Mouse (Mus musculus) brain, embryonic 18.5 days (tissue): Measurements from ENCODE around the gene Sumo3.

Source experiments
- DNase-seq: peaks from one replicate; pipeline ENCODE4 v3.0.0-alpha.2; 2012; ENCODE audit warnings: low read depth, low spot score

Sumo3 gene

DNA sequence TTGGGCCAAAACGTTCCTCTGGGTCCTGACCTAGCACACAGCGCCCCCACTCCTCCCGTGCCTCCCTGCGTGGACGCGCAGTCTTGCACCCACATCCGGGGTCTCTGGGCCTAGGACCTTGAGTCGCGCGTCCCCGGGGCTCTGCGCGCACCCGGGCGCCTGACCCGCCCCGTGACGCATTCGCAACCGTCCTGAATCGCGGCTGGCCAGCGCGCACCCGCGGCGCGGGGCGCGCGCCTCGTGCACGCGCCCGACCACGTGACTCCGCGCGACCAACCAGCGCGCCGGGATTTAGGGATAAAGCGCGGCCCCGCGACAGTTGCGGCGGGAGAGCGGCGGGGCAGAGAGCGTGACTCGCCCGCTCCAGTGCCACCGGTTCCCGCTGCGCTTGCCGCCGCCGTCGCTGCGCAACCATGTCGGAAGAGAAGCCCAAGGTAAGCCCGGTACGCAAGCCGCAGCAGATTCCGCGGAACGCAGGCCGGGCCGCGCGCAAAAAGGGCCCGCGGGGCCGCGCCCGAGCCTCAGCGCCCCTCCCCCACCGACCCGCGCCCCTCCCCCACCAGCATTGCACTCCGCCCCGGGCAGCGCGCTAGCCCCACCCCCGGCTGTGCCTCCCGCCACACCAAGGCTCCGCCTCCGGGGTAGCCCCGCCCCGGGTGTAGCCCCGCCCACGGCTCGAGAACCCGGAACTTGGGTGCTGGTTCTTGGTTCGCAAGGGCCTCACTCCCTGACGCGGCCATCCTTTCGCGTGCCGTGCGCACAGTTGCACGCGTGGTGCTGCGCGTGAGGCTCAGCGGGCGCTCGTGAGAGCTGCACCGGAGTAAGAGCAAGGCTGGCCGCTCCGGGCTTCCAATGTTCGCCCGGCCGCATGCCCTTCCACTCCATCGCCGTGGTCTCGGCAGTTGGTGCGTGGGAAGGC, at the start of gene Sumo3, which contains the start of gene Gm49325:
Gene Sumo3, plus strand, starts transcription at position 190 of the 919 bp plus-strand sequence.
Gene Gm49325, plus strand, starts transcription at position 290 of the 919 bp plus-strand sequence.
- DNase-seq = no peak

DNA sequence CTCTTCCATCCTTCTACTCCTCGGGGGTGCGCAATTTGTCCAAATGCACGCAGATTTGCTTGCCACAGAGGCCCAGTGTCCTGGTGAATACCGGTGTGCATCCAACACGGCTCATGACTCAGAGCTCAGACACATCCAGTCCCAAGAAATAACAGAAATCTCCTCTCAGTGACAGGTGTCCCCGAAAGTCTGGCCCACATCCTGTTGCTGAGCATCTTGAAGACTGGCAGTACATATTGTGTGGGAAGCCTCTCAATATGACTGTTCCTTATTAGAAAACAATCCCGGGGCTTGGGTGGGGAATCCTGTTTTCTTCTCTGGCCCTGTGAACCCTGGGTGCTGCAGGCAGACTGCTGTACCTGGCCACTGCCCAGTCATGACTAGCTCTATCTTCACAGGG, 49.3 kb upstream of the Sumo3 start:
- no peak for DNase-seq

DNA sequence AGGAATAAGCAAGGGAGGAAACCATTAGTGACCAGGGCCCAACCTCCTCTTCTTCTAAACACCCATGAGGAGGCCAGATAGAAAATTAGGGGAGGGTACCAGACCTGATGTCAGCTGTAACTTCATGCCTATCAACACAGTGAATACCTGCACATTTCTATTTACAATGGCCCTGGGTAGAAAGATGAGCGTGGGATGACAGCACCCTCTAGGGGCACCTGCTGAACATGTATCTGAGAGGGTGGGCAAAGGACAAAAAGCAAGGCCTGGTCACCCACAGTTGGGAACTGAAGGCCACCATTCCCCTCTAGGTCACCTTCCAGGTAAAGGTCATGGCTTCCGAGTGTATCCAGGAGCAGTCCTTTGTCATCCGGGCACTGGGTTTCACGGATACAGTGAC, 48.3 kb upstream of the Sumo3 start:
- DNase-seq = no peak

DNA sequence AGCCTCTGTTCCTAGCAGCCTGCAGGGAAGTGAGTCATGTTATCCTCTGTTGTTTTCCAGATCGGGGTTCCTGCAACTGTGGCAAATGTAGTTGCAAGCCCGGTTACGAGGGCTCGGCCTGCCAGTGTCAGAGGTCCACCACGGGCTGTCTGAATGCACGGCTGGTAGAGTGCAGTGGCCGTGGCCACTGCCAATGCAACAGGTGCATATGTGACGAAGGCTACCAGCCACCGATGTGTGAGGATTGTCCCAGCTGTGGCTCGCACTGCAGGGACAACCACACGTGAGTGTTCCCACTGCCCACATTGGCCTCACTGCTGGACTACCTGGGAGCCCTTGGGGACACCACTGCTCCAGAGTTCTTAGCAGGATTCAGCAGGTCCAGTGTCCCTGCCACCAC, 45.8 kb upstream of the Sumo3 start:
- no peak for DNase-seq

DNA sequence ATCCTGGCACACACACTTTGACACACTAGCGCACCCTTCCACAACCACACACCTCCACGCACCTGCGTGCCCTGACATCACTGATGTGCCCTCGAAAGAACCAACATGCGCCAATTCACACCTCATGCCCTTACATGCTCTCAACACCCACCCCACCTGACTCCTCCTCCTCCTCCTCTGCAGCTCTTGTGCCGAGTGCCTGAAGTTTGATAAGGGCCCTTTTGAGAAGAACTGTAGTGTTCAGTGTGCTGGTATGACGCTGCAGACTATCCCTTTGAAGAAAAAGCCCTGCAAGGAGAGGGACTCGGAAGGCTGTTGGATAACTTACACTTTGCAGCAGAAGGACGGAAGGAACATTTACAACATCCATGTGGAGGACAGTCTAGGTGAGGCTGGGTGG, 45.1 kb upstream of the Sumo3 start:
- no peak for DNase-seq

DNA sequence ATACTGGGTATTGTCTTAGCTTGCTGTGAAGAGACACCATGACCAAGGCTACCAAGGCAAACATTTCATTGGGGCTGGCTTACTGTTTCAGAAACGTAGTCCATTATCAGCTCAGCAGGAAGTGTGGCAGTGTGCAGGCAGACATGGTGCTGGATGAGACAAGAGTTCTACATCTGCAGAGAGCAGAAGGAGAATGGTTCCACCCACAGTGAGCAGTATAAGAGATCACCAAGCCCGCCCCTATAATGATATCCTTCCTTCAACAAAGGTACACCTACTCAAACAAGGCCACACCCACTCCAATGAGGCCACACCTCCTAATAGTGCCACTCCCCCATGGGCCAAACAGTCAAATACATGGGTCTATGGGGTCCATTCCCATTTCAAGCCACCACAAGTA, 44.4 kb upstream of the Sumo3 start:
- DNase-seq = no peak

DNA sequence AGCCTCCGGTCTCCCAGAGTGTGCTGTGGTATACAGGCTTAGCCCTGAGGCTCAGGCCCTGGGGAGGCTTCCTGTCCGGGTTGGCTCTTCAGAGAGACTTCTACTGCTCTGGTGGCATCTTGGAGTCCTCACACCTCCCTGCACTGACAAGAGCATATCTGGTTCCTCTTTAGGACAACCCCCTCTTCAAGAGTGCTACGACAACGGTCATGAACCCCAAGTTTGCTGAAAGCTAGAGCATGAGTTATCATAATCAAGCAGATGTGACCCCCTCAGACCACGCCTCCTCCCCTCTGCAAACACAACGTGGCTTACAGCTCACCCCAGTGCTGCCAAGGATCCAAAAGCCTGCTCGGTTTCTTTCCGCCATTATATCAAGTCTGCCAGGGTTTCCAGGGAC, 40.9 kb upstream of the Sumo3 start:
- no peak for DNase-seq

DNA sequence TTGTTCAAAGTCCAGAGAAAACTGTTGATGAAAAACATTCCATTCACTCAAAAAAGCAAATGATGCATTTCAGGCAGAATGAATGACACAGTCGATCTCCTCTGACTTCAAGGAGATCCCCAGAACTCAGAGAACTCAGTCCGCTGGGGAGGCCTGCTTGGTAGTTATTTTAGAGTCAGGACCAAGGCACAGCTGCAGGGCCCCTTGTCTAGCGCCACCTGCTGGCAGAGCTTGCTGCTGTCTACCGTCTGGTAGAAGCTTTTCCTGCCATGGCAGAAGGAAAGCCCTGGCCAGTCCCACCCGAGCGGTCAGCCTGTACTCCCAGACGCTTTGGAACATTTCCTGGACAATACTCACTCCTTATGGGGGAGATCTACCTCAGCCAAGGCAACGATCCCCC, 39.2 kb upstream of the Sumo3 start:
- DNase-seq = no peak

DNA sequence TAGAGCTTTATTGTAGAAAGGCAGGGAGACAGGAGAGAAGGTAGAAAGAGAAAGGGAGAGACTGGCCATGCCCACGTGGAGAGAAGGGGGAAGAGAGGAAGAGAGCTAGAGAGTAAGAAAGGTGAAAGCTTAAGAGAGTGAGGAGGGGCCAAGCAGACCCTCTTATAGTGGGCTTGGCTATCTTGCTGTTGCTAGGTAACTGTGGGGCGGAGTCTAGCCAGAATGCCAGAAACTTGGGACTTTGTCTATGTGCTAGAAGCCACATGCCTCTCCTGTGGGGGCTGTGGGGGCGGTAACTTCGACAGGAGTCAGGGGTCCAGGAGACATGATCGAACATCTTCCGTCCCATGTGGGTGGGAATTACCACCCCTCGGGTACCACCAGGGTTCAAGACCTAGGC, 36.4 kb upstream of the Sumo3 start:
- DNase-seq = no peak

DNA sequence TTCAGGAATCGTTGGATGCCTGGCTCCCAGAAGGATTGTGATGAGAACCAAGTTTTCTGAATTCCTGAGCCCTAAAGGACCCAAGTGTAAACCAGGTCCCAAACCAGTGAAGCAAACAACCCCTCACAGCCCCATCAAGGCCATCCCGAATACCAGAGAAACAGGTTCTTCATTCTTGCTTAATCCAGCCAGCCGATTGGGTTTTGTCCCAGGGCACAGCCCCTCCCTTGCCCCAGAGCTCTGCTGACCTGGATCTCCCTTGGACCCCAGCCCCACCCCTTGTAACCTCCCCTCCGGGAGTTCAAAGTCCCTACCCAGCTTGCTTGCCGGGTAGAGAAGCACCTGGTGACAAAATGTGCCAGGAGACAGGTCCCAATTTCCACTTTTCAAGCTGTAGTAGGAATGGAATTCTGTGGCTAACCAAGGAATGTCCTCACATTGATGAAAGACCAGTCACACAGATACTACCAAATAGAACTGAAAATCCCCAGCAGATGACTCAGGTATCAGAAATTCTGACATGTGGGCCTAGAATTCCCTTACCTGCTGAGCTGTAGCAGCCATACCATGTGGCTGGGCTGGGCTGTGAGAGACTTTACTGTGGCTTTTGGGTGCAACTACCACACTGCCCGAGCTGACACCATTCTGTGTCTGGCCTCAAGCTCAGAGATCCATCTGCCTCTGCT, 35.8 kb upstream of the Sumo3 start:
- no peak for DNase-seq

DNA sequence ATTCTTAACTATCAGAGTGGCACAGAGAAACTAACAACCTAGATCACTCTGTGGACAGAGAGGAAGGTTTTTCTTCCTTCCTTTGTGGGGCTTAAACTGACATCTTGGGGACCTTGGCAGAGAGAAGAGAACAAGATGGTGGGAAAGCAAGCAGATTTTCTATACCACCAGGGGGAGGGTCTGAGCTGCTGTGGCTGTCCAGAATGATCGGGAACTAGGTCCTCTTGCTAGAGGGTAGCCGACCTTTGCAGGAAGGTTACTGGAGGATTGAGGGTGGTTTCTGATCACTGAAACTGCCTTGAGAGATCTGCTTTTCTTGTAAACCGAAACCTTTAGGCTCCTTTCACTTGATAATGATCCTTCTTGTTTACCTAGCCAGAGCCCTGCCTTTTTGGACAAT, 33.7 kb upstream of the Sumo3 start:
- DNase-seq = no peak

DNA sequence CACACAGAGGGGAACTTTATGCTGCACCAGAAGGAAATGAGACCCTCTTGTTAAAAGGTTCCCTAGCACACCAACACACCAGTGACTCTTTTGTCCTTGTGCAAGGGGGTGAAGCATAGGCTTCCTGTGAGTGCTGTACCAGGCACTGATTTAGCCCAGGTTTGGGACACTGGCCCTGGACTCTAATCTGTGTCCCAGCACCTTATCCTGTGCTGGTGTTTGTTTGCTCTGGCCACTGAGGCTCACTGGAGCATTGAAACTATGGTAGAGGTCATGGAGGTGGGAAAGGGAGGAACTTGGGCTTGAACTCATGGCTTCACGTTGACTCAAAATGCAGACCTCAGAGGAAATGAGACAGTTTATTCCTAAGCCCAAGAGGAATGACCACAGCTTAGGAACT, 32.7 kb upstream of the Sumo3 start:
- DNase-seq = no peak

DNA sequence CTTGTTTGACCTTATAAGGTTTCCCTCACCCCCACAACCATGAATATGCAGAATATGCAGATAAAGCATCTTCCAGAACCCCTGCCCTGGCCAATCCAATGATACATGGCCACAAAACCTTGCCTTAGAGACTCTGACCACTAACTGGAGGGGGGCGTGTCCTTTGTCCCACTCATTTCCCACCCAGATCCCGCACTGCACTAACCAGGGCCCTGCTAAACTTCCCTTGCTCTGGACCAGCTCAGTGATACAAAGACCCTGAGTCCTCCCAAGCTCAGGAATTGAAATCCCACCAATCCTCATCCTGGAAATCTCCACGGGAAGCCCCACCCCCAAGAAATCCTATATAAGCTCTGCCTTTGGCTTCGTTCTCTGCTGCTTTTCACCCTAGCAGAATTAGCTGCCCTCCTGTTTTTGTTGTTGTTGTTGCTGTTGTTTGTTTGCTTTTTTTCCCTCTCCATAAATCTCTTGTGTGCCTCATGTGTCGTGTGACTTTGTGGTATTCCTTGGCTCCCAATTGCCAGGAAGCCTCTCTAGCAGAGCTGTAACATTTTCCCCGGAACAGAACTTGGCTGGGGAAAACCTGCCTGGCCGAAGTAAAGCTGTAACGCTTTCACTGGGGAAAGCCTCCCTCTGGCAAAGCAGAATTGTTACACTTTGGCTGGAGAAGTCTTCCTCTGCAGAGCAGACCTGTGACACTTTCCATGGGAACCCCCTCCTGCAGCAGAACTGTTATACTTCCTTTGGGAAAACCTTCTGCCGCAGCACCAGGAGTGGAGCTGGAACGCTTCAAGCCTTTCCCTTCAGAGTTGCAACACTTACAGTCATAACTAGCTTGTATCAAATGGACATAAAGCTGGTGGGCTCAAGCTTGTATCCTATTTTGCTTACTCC, 25.6 kb upstream of the Sumo3 start:
- no peak for DNase-seq

DNA sequence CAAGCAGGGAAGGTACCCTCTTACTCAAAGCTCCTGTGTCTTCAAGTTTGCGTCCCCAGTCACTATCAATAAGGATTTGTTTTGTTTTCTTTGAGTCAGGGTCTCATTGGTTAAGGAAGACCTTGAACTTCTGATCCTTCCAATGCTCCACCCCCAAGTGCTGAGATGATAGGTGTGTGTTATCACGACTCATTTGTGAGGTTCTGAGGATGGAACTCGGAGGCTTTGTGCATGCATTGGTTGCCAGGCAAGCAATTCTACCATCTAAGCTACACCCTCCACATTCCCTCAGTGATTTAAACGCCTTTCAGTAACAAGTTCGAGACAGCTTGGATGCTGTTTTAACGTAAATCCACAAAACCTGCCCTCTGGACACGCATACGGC, 24.9 kb upstream of the Sumo3 start:
- no peak for DNase-seq

DNA sequence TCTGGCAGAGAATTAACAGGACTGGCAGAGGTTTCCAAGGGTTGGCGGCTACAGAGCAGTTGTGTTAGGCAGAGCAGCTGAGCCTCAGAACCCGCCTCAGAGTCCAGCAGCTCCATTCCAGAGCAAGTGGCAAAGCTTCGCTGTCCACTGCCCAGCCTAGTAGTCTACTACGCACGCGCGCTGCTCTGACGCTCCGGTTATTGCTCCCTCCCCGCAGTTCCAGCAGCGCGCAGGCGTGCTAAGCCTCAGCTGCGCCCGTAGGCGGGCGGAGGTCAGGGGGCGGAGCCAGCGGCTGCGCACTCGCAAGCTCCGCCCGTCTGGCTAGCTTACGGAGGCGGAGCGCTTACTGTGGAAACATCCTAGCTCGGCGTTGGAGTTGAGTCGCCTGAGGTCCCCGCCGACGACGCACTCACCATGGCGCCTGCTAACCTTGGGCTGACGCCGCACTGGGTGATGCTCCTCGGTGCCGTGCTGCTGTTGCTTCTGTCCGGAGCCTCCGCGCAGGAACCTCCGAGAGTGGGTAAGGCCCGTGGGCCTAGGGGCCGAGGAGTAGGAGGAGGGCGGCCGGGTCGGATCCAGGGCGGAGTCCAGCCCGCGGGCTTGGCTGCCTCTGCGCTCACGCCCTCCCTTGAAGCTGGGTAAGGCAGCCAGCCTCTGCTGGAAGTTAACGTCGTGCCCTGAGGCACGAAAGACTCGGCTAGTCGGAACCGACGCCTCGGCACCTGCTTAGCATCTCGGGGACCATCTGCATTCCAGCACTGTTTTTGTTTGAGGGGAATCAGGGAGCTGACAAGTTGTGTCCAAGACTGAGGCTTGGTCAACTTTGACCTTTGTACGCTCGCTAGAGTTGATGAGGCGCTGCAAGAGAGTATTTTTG, 24.3 kb upstream of the Sumo3 start, which contains the start of gene Pttg1ip:
Gene Pttg1ip, plus strand, starts transcription at position 313 of the 877 bp plus-strand sequence.
- DNase-seq = peak; percentile 94

DNA sequence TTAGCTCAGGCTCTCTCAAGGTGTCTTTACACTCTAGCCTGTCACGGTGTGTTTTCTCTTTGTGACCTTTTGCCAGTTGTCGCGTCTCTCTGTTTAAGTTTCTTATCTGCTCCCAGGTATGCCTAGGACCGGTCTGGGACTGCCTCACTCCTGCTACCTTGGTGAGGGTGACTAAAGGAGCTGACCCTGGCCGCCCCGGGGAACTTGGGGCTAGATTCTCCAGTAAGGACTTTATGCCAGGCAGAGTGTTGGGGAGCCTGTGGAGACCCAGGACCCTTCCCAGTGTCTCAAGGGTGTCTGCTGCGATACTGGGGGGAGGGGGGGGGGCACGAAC, 23.6 kb upstream of the Sumo3 start:
- DNase-seq = no peak

DNA sequence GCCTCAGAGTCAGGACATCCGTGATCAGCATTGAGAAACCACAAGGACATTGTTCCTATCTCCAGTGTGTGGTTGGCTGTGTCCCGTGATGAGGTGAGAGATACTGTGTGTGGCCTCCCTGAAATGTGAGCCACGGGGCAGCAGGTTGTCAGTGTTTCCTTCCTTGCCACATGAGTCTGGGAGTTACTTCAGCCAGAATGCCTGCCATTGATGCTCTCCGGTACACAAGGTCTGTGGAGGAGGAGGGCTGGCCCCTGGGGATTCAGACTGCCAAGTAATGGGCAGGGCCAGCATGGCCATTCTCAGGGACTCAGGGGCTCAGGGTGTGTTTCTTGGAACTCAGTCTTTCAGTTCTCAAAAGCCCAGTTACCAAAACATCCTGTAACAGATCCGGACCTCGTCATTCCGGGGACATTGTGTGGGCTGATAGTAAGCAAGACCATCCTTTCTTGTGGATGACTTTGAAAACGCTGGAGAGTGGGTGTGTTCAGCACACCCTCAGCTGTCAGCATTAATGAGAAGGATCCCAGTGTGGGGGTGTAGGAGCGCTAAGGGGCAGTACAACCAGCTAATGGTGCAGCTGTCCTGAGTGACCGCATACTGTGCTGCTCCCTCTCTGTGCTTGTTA, 22.0 kb upstream of the Sumo3 start:
- no peak for DNase-seq

DNA sequence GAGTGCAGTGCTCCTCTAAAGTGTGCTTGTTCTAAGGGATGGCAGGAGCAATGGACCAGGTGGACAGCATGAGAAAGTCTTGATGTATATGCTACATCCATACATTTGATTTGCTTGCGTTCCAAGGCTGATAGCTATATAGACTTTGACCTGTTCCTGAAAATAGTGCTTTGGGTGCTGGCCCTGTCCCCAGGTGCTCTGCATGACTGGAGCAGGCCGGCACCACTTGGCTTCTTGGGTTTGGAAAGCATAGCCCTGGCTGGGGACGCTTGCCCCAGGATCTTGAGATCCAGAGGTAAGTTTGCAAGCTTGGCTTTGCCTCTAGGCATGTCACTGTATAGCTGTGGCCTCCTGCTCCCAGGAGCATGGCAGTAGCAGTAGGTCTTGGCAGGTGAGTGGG, 19.3 kb upstream of the Sumo3 start:
- DNase-seq = no peak

DNA sequence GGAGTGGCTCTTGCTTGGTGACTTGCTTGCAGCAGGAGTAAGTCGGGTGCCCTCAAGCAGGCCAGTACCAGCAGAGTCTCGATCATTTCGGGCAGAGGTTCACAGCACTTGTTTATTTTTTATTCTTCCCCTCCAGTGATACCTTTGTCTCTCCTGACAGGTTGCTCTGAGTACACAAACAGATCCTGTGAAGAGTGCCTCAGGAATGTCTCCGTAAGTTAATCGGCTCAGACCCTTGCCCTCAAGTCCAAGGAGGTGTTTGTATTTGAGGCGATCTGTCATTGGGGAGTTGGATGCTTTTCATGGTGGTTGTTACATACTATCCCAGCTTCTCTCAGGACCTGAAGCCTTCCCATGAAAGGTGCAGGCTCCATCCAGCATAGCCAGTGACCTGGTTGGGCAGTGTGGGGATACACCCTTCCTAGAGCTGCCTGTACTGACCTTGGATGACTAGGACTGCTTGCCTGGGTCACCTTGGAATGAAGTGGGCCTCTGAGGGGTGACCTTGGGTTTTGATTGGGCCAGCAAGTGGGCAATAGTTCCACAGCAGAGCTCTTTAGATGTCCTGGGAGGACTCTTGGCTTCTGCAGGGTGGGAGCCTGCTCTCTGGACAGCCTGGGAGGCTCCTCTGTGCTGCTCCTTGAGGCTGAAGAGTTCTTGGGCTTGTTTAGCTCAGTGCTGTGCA, 18.7 kb upstream of the Sumo3 start:
- DNase-seq = no peak

DNA sequence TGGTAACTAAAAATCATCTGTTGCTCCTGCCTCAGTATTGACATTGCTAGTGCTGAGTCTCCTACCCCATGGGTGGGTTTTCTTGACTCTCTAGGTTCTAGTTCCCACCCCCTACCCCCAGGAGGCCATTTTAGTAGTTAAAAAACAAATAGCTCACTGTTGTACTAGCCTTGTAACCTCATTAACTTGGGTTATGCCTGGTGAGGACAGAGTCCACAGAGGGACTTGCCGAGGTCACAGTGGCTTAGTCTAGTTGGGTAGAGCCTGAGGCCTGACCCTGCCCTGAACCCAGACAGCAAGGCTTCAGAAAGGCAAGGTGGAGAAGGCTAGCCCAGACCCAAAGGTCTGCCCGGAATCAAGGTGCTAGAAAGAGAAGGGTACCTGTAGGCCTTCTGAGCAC, 17.9 kb upstream of the Sumo3 start:
- no peak for DNase-seq
